ENCODE assay signal across 10 mouse cellular contexts in the genomic region with DNA sequence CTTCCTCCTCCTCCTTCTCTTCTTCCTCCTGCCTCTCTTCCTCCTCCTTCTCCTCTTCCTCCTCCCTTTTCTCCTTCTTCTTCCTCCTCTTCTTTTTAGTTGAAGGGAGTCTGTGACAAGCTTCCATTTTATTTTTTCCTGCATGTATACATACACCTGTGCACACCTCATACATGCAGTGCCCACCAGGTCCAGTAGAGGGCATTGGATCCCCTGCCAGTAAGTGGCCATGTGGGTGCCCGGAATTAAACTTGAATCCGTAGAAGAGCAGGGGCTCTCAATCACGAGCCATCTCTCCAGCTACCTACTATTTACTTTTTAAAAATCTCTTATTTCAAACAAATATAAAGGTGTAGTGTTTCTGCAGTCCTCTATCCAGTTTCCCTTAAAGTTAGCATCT. TPM values are rescaled to one million over a fixed set of nuclear protein-coding genes. Genes with fewer than 3 reads are reported as not detected.
DNase-seq lines count a peak whose midpoint lies in the region; ATAC-seq and TF ChIP-seq lines count a peak whose summit lies in the region.
"Had no signal": no experiment of that assay in that cellular context is flagged by ENCODE, and none has a peak within 500 bp of the region (broad histone marks: within the 10 kb centered on the region; RNA-seq: fewer than 3 reads in every experiment).

No protein-coding gene starts in this region.

- no peaks in the 10 kb centered on the region for H3K27me3 ChIP-seq in thymus, adult 2 months (ENCODE audit: control insufficient read depth, insufficient read depth, low read length)
- H3K27me3 ChIP-seq: embryonic facial prominence, embryonic 12.5 days; limb, embryonic 15.5 days had no signal

- peak; percentile 94 for ATAC-seq in megakaryocyte progenitor cell, adult 5-6 weeks (replicated peaks; ENCODE audit: poor library complexity)

- 20% methylated on average over 3 of the region's 3 CpGs for WGBS in thymus, adult 2 months

- no peak overlapping the region for H3K27ac ChIP-seq in gastrocnemius, adult 2 months
- no peak overlapping the region for H3K27ac ChIP-seq in thymus, adult 2 months (ENCODE audit: control insufficient read depth, insufficient read depth, low read length)
- H3K27ac ChIP-seq: embryonic facial prominence, embryonic 12.5 days; limb, embryonic 15.5 days had no signal

- DNase-seq in gastrocnemius, adult 2 months: peak; percentile 47
- DNase-seq in gastrocnemius, adult 8-10 months (ENCODE audit: low spot score in 2 of 2): no peak
- peak; percentile 40 for DNase-seq in urinary bladder, postnatal 25 days (ENCODE audit: low spot score)
- DNase-seq in urinary bladder, postnatal 10 days (ENCODE audit: low spot score): no peak
- peak; percentile 77 to 84 for DNase-seq in cerebellum, postnatal 14 days
- peak; percentile 78 for DNase-seq in kidney, postnatal 10 days
- peak; percentile 71 for DNase-seq in thymus, adult 2 months

- intact Hi-C loops in gastrocnemius, adult 2 months (cut with DNase I): no loop called here

- H3K4me3 ChIP-seq in gastrocnemius, adult 2 months: no peak overlapping the region
- H3K4me3 ChIP-seq in thymus, adult 2 months (ENCODE audit: control insufficient read depth, insufficient read depth, low read length): no peak overlapping the region
- H3K4me3 ChIP-seq: embryonic facial prominence, embryonic 12.5 days; limb, embryonic 15.5 days had no signal

- TF ChIP-seq POLR2A in thymus, adult 2 months (IDR thresholded peaks at IDR 0.05; ENCODE audit: control insufficient read depth, extremely low read depth, insufficient read depth, low read length, poor library complexity): no peak

- no peaks in the 10 kb centered on the region for H3K4me1 ChIP-seq in thymus, adult 2 months (replicated peaks; ENCODE audit: control insufficient read depth, insufficient read depth, low read length)
- H3K4me1 ChIP-seq: embryonic facial prominence, embryonic 12.5 days; limb, embryonic 15.5 days had no signal

- peak; percentile 67 for TF ChIP-seq CTCF in gastrocnemius, adult 2 months (IDR thresholded peaks at IDR 0.05)
- TF ChIP-seq CTCF in thymus, adult 2 months (IDR thresholded peaks at IDR 0.05; ENCODE audit: borderline replicate concordance, control insufficient read depth, extremely low read depth, insufficient read depth, low read length, poor library complexity): no peak; the same call in 1 of the 2 replicates

- H3K36me3 ChIP-seq in thymus, adult 2 months (ENCODE audit: control insufficient read depth, insufficient read depth, low read length): no peaks in the 10 kb centered on the region
- H3K36me3 ChIP-seq: embryonic facial prominence, embryonic 12.5 days; limb, embryonic 15.5 days had no signal

RNA-seq across cellular contexts. Expression of gene Eml5, which starts 50.5 kb away (rescaled TPM):
- 1 to 10 TPM; 2.0 to 2.2 TPM for total RNA-seq in gastrocnemius, adult 2 months (2021)
- total RNA-seq in gastrocnemius, adult 8-10 months (2022): 1 to 10 TPM; 1.7 to 4.7 (median 3.0) TPM
- 16.3 and 19.7 TPM in 2 replicates for total RNA-seq in megakaryocyte progenitor cell, adult 5-6 weeks (2015)
- 14.5 and 19.1 TPM in 2 replicates for total RNA-seq in megakaryocyte progenitor cell, adult 5-6 weeks (2017)
- 11.0 and 12.8 TPM in 2 replicates for polyA plus RNA-seq in thymus, adult 2 months (2012; rRNA removed)

Comparison
In these comparisons a context has a peak if more than half of its experiments do, and no peak if none do; other contexts are left out.
1. DNase-seq: peak in gastrocnemius, adult 2 months (single experiment), urinary bladder, postnatal 25 days (single experiment), cerebellum, postnatal 14 days (2 of 2), kidney, postnatal 10 days (single experiment) and thymus, adult 2 months (single experiment); none in gastrocnemius, adult 8-10 months (0 of 2) and urinary bladder, postnatal 10 days (single experiment).